30 mouse cellular contexts compared by ENCODE assay signal in the genomic region with DNA sequence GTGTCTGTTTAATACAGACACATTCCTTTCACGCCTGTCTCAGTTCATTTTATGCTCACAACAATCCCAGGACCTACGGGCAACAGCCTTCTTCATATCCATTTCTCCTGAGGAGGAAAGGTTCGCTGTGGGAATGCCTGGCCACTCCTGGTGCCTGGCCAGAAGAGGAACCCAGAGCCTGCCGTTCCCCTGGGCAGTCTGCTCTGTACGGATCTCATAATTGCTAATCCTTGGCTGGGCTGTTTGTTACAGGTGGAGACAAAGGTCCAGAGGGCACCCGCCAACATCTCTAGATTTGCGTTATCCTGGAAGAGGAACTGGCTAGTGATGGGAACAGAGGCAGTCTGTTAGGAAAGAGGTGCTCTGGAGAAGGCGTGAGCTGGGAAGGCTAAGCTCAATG. TPM values are rescaled to one million over a fixed set of nuclear protein-coding genes. Genes with fewer than 3 reads are reported as not detected.
DNase-seq lines count a peak whose midpoint lies in the region; ATAC-seq and TF ChIP-seq lines count a peak whose summit lies in the region.
"Had no signal": no experiment of that assay in that cellular context is flagged by ENCODE, and none has a peak within 500 bp of the region (broad histone marks: within the 10 kb centered on the region; RNA-seq: fewer than 3 reads in every experiment).

No protein-coding gene starts in this region.

- H3K4me1 ChIP-seq in kidney, adult 2 months (ENCODE audit: control insufficient read depth, insufficient read depth, low read length), result no peaks in the 10 kb centered on the region
- peaks cover 5% of the 10 kb centered on the region; the same call in 1 of the 2 replicates for H3K4me1 ChIP-seq in midbrain, embryonic 11.5 days (ENCODE audit: control insufficient read depth, insufficient read depth, low read length)
- H3K4me1 ChIP-seq in midbrain, embryonic 16.5 days (ENCODE audit: control insufficient read depth, insufficient read depth, low read length), result peaks cover 2% of the 10 kb centered on the region; the same call in 1 of the 2 replicates
- no peaks in the 10 kb centered on the region for H3K4me1 ChIP-seq in stomach, postnatal 0 days (replicated peaks; ENCODE audit: control insufficient read depth, insufficient read depth)
- H3K4me1 ChIP-seq: hindbrain, embryonic 15.5 days; limb, embryonic 10.5 days; liver, embryonic 13.5 days; megakaryocyte, embryonic 14.5 days had no signal

- no peak for TF ChIP-seq CTCF in kidney, adult 2 months (conservative IDR thresholded peaks at IDR 0.05; ENCODE audit: insufficient read depth, insufficient read length, low read depth, low read length)
- TF ChIP-seq CTCF in stomach, postnatal 0 days (IDR thresholded peaks at IDR 0.05; ENCODE audit: low read depth), result no peak

- no peak for TF ChIP-seq EP300 in stomach, postnatal 0 days (optimal IDR thresholded peaks at IDR 0.05)

- WGBS in kidney, adult 2 months, result 41% methylated on average over 8 of the region's 8 CpGs
- 50% methylated on average over 8 of the region's 8 CpGs for WGBS in midbrain, embryonic 11.5 days
- WGBS in midbrain, embryonic 16.5 days, result 47% methylated on average over 8 of the region's 8 CpGs
- WGBS in stomach, postnatal 0 days, result 66% methylated on average over 8 of the region's 8 CpGs

- H3K4me3 ChIP-seq in kidney, adult 2 months (ENCODE audit: insufficient read depth, low read depth, low read length), result no peak overlapping the region
- no peak overlapping the region for H3K4me3 ChIP-seq in midbrain, embryonic 11.5 days (ENCODE audit: low read depth, low read length)
- no peak overlapping the region for H3K4me3 ChIP-seq in midbrain, embryonic 16.5 days (ENCODE audit: low read depth, low read length)
- no peak overlapping the region for H3K4me3 ChIP-seq in stomach, postnatal 0 days (ENCODE audit: low read depth, low read length)
- H3K4me3 ChIP-seq: embryonic facial prominence, embryonic 10.5 days; embryonic facial prominence, embryonic 15.5 days; forebrain, embryonic 13.5 days; hindbrain, embryonic 15.5 days; limb, embryonic 10.5 days; limb, embryonic 15.5 days; liver, embryonic 13.5 days; megakaryocyte, embryonic 14.5 days; neural tube, embryonic 13.5 days had no signal

- H3K36me3 ChIP-seq in kidney, adult 2 months (ENCODE audit: control insufficient read depth, insufficient read depth, low read length), result no peaks in the 10 kb centered on the region
- no peaks in the 10 kb centered on the region for H3K36me3 ChIP-seq in midbrain, embryonic 11.5 days (ENCODE audit: control insufficient read depth, insufficient read depth, low read length)
- no peaks in the 10 kb centered on the region for H3K36me3 ChIP-seq in midbrain, embryonic 16.5 days (ENCODE audit: control insufficient read depth, insufficient read depth, low read length)
- H3K36me3 ChIP-seq in stomach, postnatal 0 days (ENCODE audit: control insufficient read depth, insufficient read depth, low read length), result no peaks in the 10 kb centered on the region
- H3K36me3 ChIP-seq: embryonic facial prominence, embryonic 10.5 days; embryonic facial prominence, embryonic 15.5 days; G1E; hindbrain, embryonic 15.5 days; limb, embryonic 10.5 days; limb, embryonic 15.5 days; liver, embryonic 13.5 days; neural tube, embryonic 13.5 days had no signal

- 0 out of 2 replicates have a peak, but pooled peaks have one; percentile 24 for ATAC-seq in midbrain, embryonic 11.5 days (ENCODE audit: low FRiP score)
- ATAC-seq in midbrain, embryonic 16.5 days, result no peak
- no peak for ATAC-seq in stomach, postnatal 0 days (ENCODE audit: low FRiP score, low TSS enrichment)
- no peak for ATAC-seq in cerebellum, adult (ENCODE audit: insufficient number of reproducible peaks, low FRiP score, low TSS enrichment)
- ATAC-seq: forebrain, embryonic 13.5 days; lung, postnatal 0 days had no signal

- DNase-seq in heart, adult 11 months, result peak; percentile 60
- DNase-seq in heart, adult 8-10 months (ENCODE audit: low spot score), result no peak
- peak; percentile 57 for DNase-seq in kidney, adult 2 months
- DNase-seq in kidney, postnatal 10 days, result no peak
- peak; percentile 81 for DNase-seq in midbrain, embryonic 11.5 days (ENCODE audit: low spot score, missing footprints)
- peak; percentile 9 for DNase-seq in stomach, postnatal 0 days (ENCODE audit: low spot score)
- DNase-seq: adrenal gland, postnatal 14 days; cerebellum, adult 18-20 months; gastrocnemius, postnatal 14 days; heart, postnatal 36 days; layer of hippocampus, adult 9-11 months; liver, embryonic 13.5 days; lung, adult 18-20 months; lung, postnatal 4 days; right cerebral cortex, postnatal 14 days had no signal

- TF ChIP-seq POLR2A in kidney, adult 2 months (IDR thresholded peaks at IDR 0.05; ENCODE audit: low read depth, low read length), result no peak

- H3K4me2 ChIP-seq in midbrain, embryonic 11.5 days, result no peak overlapping the region
- no peak overlapping the region for H3K4me2 ChIP-seq in midbrain, embryonic 16.5 days (ENCODE audit: low read length)
- H3K4me2 ChIP-seq in stomach, postnatal 0 days (replicated peaks; ENCODE audit: low read depth), result no peak overlapping the region
- H3K4me2 ChIP-seq: embryonic facial prominence, embryonic 15.5 days; forebrain, embryonic 13.5 days; heart, embryonic 11.5 days; hindbrain, embryonic 15.5 days; limb, embryonic 15.5 days; liver, embryonic 13.5 days; neural tube, embryonic 13.5 days had no signal

- H3K9ac ChIP-seq in midbrain, embryonic 11.5 days (ENCODE audit: low read length), result no peak overlapping the region
- H3K9ac ChIP-seq in midbrain, embryonic 16.5 days (ENCODE audit: low read depth, low read length), result no peak overlapping the region
- no peak overlapping the region for H3K9ac ChIP-seq in stomach, postnatal 0 days (ENCODE audit: low read length)
- H3K9ac ChIP-seq: embryonic facial prominence, embryonic 15.5 days; forebrain, embryonic 13.5 days; hindbrain, embryonic 15.5 days; limb, embryonic 15.5 days; liver, embryonic 13.5 days; neural tube, embryonic 13.5 days had no signal

- H3K9me3 ChIP-seq in midbrain, embryonic 11.5 days (ENCODE audit: control insufficient read depth, low read length), result no peaks in the 10 kb centered on the region
- H3K9me3 ChIP-seq in midbrain, embryonic 16.5 days (replicated peaks; ENCODE audit: control insufficient read depth, low read length, poor library complexity, severe bottlenecking), result no peaks in the 10 kb centered on the region
- no peaks in the 10 kb centered on the region for H3K9me3 ChIP-seq in stomach, postnatal 0 days (ENCODE audit: control insufficient read depth, low read length)
- H3K9me3 ChIP-seq: embryonic facial prominence, embryonic 10.5 days; embryonic facial prominence, embryonic 15.5 days; forebrain, embryonic 13.5 days; hindbrain, embryonic 15.5 days; limb, embryonic 10.5 days; limb, embryonic 15.5 days; neural tube, embryonic 13.5 days had no signal

- H3K27me3 ChIP-seq in kidney, adult 2 months (replicated peaks; ENCODE audit: control insufficient read depth, insufficient read depth, low read length), result no peaks in the 10 kb centered on the region
- no peaks in the 10 kb centered on the region for H3K27me3 ChIP-seq in midbrain, embryonic 11.5 days (ENCODE audit: control insufficient read depth, insufficient read depth, low read length)
- no peaks in the 10 kb centered on the region for H3K27me3 ChIP-seq in midbrain, embryonic 16.5 days (ENCODE audit: control insufficient read depth, insufficient read depth, low read depth, low read length)
- H3K27me3 ChIP-seq in stomach, postnatal 0 days (ENCODE audit: control insufficient read depth, insufficient read depth, low read length), result no peaks in the 10 kb centered on the region
- H3K27me3 ChIP-seq: embryonic facial prominence, embryonic 15.5 days; forebrain, embryonic 13.5 days; hindbrain, embryonic 15.5 days; limb, embryonic 15.5 days; liver, embryonic 13.5 days; megakaryocyte, embryonic 14.5 days; neural tube, embryonic 13.5 days had no signal

- H3K27ac ChIP-seq in kidney, adult 2 months (ENCODE audit: insufficient read depth, low read depth, low read length), result no peak overlapping the region
- H3K27ac ChIP-seq in midbrain, embryonic 11.5 days (ENCODE audit: low read depth, low read length), result no peak overlapping the region
- H3K27ac ChIP-seq in midbrain, embryonic 16.5 days (ENCODE audit: low read length), result no peak overlapping the region
- H3K27ac ChIP-seq in stomach, postnatal 0 days (replicated peaks), result no peak overlapping the region
- H3K27ac ChIP-seq: embryonic facial prominence, embryonic 10.5 days; embryonic facial prominence, embryonic 15.5 days; forebrain, embryonic 13.5 days; hindbrain, embryonic 15.5 days; limb, embryonic 10.5 days; limb, embryonic 15.5 days; liver, embryonic 13.5 days; neural tube, embryonic 13.5 days had no signal

RNA-seq across cellular contexts. Expression of gene Alk, which starts 53.4 kb away (rescaled TPM):
- total RNA-seq in heart, adult 8-10 months (2022), result under 1 TPM in 1 of 4 experiments, not detected in 3; 0.05 TPM
- 0.03 and 0.05 TPM in 2 replicates for polyA plus RNA-seq in kidney, adult 2 months (2012; rRNA removed)
- polyA plus RNA-seq in midbrain, embryonic 11.5 days (2014; fragmentation: Nextera tagmentation; extraction: Ambion mirVana), result 0.18 TPM in 2 replicates
- 7.6 and 7.8 TPM in 2 replicates for polyA plus RNA-seq in midbrain, embryonic 16.5 days (2015; fragmentation: Nextera tagmentation; extraction: Ambion mirVana)
- 0.42 and 0.61 TPM in 2 replicates for polyA plus RNA-seq in stomach, postnatal 0 days (2015; fragmentation: Nextera tagmentation; extraction: Ambion mirVana)
- total RNA-seq: adrenal gland, postnatal 14 days; common myeloid progenitor, adult 5-6 weeks; granulocyte monocyte progenitor cell, adult 5-6 weeks; heart, postnatal 36 days had no signal
- polyA plus RNA-seq: G1E; lung, postnatal 0 days had no signal

Comparison
In these comparisons a context has a peak if more than half of its experiments do, and no peak if none do; other contexts are left out.
1. DNase-seq: peak in heart, adult 11 months (single experiment), kidney, adult 2 months (single experiment), midbrain, embryonic 11.5 days (single experiment) and stomach, postnatal 0 days (single experiment); none in heart, adult 8-10 months (single experiment) and kidney, postnatal 10 days (single experiment).